Mouse (Mus musculus): ENCODE results near the gene Cdkal1. TPM values are rescaled to one million over a fixed set of nuclear protein-coding genes. Genes with fewer than 3 reads are reported as not detected.
A peak's percentile ranks its signal among the peaks of the same experiment; 100 is the strongest.

Cdkal1 gene
- total and polyA plus RNA-seq, 2 experiments from 2014 or later: 11.1 to 18.9 TPM

DNA sequence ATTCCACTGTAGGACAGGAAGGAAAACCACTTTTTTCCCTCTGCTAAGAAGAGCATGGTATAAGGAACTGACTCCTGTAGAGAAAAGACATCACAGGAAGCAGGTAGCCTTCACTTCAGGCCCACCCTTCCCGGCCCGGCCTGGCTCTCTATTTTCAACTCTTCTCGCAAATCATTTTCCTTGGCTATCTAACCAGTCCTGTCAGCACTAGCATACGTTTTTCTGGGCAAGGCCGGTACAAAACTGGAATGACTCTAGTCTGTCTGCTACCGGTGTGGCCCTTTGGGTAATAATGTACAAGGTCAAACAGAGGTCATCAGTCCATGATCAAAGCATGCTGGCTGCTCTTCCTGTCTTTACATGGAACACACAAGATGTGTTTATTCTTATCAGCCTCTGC, 81.9 kb downstream of the Cdkal1 start:
- TF ChIP-seq CTCF (IDR thresholded peaks at IDR 0.05; ENCODE audit: low read depth): no peak
- DNase-seq (ENCODE audit: low spot score) (no peak), ATAC-seq (no peak)
- Histone ChIP-seq H3K27me3 (ENCODE audit: insufficient read depth, low read length) (no peaks in the 10 kb centered on the region), H3K4me2 (ENCODE audit: low read depth, low read length) (no peak overlapping the region), H3K4me3 (ENCODE audit: low read length) (no peak overlapping the region), H3K27ac (no peak overlapping the region), H3K9ac (replicated peaks; ENCODE audit: low read length) (no peak overlapping the region), H3K36me3 (ENCODE audit: insufficient read depth, low read length) (no peaks in the 10 kb centered on the region), H3K4me1 (ENCODE audit: insufficient read depth, low read length) (no peaks in the 10 kb centered on the region), H3K9me3 (ENCODE audit: low read length) (no peaks in the 10 kb centered on the region)
- WGBS: 58% methylated on average over 6 of the region's 6 CpGs

DNA sequence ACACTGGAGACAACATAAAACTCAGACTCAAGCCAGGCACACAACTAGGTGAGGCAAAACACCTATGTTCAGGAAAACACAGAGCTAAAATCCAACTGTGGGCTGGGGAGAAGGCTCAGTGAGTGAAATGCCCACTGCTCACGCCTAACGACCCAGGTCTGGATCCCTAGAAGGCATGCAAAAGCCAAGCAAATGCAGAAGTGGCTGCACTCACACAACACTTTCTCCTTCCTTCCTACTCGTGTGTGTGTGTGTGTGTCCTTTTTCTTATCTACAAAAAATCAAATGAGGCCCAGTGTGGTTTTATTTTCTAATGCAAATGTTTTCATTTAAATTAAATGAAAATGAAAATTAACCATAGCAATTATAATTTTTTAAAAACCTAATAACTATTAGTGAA, 82.5 kb downstream of the Cdkal1 start:
- Histone ChIP-seq H3K36me3 (ENCODE audit: insufficient read depth, low read length) (no peaks in the 10 kb centered on the region), H3K4me3 (ENCODE audit: low read length) (no peak overlapping the region), H3K9ac (replicated peaks; ENCODE audit: low read length) (no peak overlapping the region), H3K4me1 (ENCODE audit: insufficient read depth, low read length) (no peaks in the 10 kb centered on the region), H3K27me3 (ENCODE audit: insufficient read depth, low read length) (no peaks in the 10 kb centered on the region), H3K4me2 (ENCODE audit: low read depth, low read length) (no peak overlapping the region), H3K27ac (no peak overlapping the region), H3K9me3 (ENCODE audit: low read length) (no peaks in the 10 kb centered on the region)
- WGBS: 58% methylated on average over 3 of the region's 3 CpGs
- DNase-seq (ENCODE audit: low spot score) (no peak), ATAC-seq (no peak)
- no peak for TF ChIP-seq CTCF (IDR thresholded peaks at IDR 0.05; ENCODE audit: low read depth)

DNA sequence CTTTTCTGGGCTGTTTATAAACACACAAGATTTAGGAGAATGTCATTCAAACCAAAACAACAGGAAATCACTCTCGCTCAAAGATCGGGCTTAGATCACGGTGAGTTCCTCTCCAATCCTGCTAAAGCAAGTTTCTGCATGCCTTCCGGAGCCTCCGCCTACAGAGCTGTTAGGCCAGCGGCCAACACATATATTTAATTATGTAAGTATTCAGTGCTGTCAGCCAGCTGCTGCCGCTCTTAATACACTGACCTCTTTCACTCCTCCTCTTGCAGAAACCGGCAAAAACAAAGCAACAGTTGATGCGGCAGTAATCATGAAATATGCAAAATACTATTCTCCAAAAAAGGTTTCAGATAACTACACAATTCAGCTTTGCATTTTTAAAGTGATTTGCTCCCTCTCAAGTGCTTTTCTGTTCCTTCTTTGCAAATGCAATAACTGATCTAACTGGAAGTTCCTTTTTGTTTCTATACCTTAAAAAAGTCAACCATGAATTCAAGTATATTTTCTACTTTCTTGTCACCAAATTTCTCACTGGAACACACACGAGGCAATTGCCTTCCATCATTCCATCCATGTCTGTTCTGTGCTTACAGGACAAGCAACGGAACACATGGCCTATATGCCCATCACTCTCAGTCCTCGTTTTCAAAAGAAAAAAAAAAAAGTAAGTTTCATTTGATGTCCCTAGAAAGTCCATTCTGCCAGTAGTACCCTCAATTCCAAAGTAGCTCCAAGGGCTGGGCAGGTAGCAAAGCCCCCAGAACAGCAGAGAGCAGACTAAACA, 85.6 kb downstream of the Cdkal1 start:
- 13% methylated on average over 12 of the region's 12 CpGs for WGBS
- DNase-seq (ENCODE audit: low spot score) (peak; percentile 80), ATAC-seq (peak; percentile 87)
- no peaks in the 10 kb centered on the region for H3K9me3 ChIP-seq (ENCODE audit: low read length)
- H3K27ac ChIP-seq: peak overlapping the region; percentile 61
- no peak overlapping the region for H3K4me3 ChIP-seq (ENCODE audit: low read length)
- H3K27me3 ChIP-seq (ENCODE audit: insufficient read depth, low read length): no peaks in the 10 kb centered on the region
- H3K4me2 ChIP-seq (ENCODE audit: low read depth, low read length): peak overlapping the region; percentile 28
- no peaks in the 10 kb centered on the region for H3K36me3 ChIP-seq (ENCODE audit: insufficient read depth, low read length)
- H3K9ac ChIP-seq (replicated peaks; ENCODE audit: low read length): no peak overlapping the region
- H3K4me1 ChIP-seq (ENCODE audit: insufficient read depth, low read length): no peaks in the 10 kb centered on the region
- no peak for TF ChIP-seq CTCF (IDR thresholded peaks at IDR 0.05; ENCODE audit: low read depth)

DNA sequence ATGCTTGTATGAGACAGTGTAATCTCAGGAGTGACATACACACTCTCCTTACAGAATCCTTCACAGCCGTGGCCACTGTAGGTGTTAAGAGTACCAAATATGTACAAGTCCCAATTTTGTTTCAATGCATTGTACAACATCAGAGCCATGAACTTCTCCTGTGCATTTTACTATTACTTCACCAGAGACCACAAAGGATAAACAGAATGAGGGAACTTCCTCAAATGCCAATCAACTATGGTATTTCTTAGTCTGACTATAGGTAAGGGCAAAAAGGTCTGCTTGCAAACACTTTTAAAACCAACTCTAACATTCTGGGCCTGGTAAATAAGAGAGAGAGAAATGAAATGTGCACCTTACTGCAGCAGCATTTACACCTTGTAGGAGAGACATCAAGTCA, 87.4 kb downstream of the Cdkal1 start:
- H3K4me1 ChIP-seq (ENCODE audit: insufficient read depth, low read length): no peaks in the 10 kb centered on the region
- no peak overlapping the region for H3K27ac ChIP-seq
- no peak for TF ChIP-seq CTCF (IDR thresholded peaks at IDR 0.05; ENCODE audit: low read depth)
- WGBS: 78% methylated on average over 1 of the region's 1 CpGs
- no peak overlapping the region for H3K9ac ChIP-seq (replicated peaks; ENCODE audit: low read length)
- H3K36me3 ChIP-seq (ENCODE audit: insufficient read depth, low read length): no peaks in the 10 kb centered on the region
- ATAC-seq (no peak), DNase-seq (ENCODE audit: low spot score) (no peak)
- no peaks in the 10 kb centered on the region for H3K9me3 ChIP-seq (ENCODE audit: low read length)
- H3K4me3 ChIP-seq (ENCODE audit: low read length): no peak overlapping the region
- H3K27me3 ChIP-seq (ENCODE audit: insufficient read depth, low read length): no peaks in the 10 kb centered on the region
- H3K4me2 ChIP-seq (ENCODE audit: low read depth, low read length): no peak overlapping the region

DNA sequence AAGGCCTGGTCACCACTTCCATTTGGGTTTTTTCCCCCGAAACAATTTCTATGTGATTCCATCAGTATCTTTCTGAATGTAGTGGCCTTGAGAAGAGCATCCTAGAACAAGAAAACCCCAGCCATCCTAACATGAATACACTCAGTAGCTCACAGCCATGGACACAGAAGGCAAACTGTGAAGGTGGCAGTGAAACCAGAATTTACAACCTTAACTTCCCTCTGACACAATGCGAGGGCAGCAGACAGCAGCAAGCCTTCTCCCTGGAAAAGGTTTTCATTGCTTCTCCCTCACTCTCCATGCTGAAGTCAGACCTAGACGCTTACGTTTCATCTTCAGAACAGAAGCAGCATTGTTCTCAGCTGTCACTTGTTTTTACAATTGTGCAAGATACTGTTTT, 87.9 kb downstream of the Cdkal1 start:
- no peak for ATAC-seq
- Histone ChIP-seq H3K9ac (replicated peaks; ENCODE audit: low read length) (no peak overlapping the region), H3K4me3 (ENCODE audit: low read length) (no peak overlapping the region), H3K9me3 (ENCODE audit: low read length) (no peaks in the 10 kb centered on the region), H3K27ac (no peak overlapping the region), H3K27me3 (ENCODE audit: insufficient read depth, low read length) (no peaks in the 10 kb centered on the region), H3K4me1 (ENCODE audit: insufficient read depth, low read length) (no peaks in the 10 kb centered on the region), H3K4me2 (ENCODE audit: low read depth, low read length) (no peak overlapping the region), H3K36me3 (ENCODE audit: insufficient read depth, low read length) (no peaks in the 10 kb centered on the region)
- 58% methylated on average over 4 of the region's 4 CpGs for WGBS
- no peak for TF ChIP-seq CTCF (IDR thresholded peaks at IDR 0.05; ENCODE audit: low read depth)
- DNase-seq (ENCODE audit: low spot score): no peak

DNA sequence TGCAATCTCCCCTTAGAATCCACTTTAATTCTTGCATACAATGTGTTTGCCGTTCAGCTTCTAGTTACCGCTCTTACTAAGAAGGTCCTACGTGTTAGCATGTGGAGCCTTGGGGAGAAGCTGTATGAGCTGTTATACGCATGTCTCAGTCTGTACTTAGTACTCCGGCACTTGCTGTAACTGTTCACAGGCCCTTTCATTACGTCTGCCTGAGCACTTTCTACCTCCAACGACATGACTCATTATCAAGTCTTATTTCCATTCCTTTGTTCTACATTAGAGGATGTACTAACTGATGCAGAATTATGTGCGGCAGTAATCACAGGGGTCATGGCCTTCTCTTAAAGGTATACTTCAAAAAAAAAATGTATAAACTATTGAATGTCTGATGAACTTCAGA, 89.1 kb downstream of the Cdkal1 start:
- no peaks in the 10 kb centered on the region for H3K4me1 ChIP-seq (ENCODE audit: insufficient read depth, low read length)
- H3K36me3 ChIP-seq (ENCODE audit: insufficient read depth, low read length): no peaks in the 10 kb centered on the region
- 69% methylated on average over 8 of the region's 8 CpGs for WGBS
- no peak overlapping the region for H3K4me2 ChIP-seq (ENCODE audit: low read depth, low read length)
- ATAC-seq (no peak), DNase-seq (ENCODE audit: low spot score) (no peak)
- no peak overlapping the region for H3K4me3 ChIP-seq (ENCODE audit: low read length)
- no peak for TF ChIP-seq CTCF (IDR thresholded peaks at IDR 0.05; ENCODE audit: low read depth)
- no peak overlapping the region for H3K9ac ChIP-seq (replicated peaks; ENCODE audit: low read length)
- H3K27ac ChIP-seq: no peak overlapping the region
- no peaks in the 10 kb centered on the region for H3K27me3 ChIP-seq (ENCODE audit: insufficient read depth, low read length)
- H3K9me3 ChIP-seq (ENCODE audit: low read length): no peaks in the 10 kb centered on the region

DNA sequence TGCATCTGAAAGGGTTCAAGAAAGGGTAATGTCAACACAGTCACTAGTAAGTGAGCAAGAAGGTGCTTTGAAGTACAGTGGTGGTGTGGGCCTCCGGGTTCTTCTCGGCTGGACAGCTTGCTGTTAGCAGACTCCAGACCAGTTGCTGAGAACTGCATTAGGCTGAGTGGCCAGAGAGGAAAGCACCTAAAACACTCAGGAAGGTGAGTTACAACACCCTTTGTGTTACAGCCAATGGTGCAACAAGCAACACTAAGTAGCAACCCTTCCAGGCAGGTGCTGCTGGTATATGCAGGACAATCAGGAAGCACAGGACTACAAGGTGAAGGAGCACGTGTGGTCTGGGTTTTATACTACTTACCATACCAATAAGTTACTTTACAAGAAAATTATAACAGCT, 90.2 kb downstream of the Cdkal1 start:
- peaks cover 4% of the 10 kb centered on the region; the same call in 1 of the 2 replicates for H3K4me1 ChIP-seq (ENCODE audit: insufficient read depth, low read length)
- H3K4me3 ChIP-seq (ENCODE audit: low read length): no peak overlapping the region
- H3K27ac ChIP-seq: no peak overlapping the region
- H3K9me3 ChIP-seq (ENCODE audit: low read length): no peaks in the 10 kb centered on the region
- no peaks in the 10 kb centered on the region for H3K36me3 ChIP-seq (ENCODE audit: insufficient read depth, low read length)
- H3K4me2 ChIP-seq (ENCODE audit: low read depth, low read length): no peak overlapping the region
- no peak for TF ChIP-seq CTCF (IDR thresholded peaks at IDR 0.05; ENCODE audit: low read depth)
- ATAC-seq (no peak), DNase-seq (ENCODE audit: low spot score) (no peak)
- H3K27me3 ChIP-seq (ENCODE audit: insufficient read depth, low read length): no peaks in the 10 kb centered on the region
- H3K9ac ChIP-seq (replicated peaks; ENCODE audit: low read length): no peak overlapping the region
- 89% methylated on average over 3 of the region's 3 CpGs for WGBS
